Mouse (Mus musculus): ENCODE data around the gene Echdc1.
"Not testable (repeated sequence)": the region's sequence is repeated elsewhere in the genome, so short reads cannot be mapped to it uniquely, and the experiment has no call there.

DNA sequence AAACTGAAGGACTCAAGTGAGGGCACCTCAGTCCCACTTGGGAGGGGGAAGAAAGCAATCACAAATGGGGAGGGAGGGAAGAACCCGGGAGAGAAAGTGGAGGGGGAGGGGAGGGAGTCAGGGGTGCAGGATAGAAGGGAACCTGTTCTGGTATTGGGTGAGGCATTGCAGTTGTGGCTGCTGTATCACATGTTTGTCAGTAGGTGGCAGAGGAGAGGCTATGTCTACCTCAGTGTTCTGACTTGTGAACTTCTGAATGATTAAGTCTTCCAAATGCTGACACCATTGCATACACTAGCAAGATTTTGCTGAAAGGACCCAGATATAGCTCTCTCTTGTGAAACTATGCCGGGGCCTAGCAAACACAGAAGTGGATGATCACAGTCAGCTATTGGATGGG, 81.9 kb downstream of the Echdc1 start:
- TF ChIP-seq CTCF (IDR thresholded peaks at IDR 0.05; ENCODE audit: borderline replicate concordance, insufficient read depth, low read depth, low read length); POLR2A (IDR thresholded peaks at IDR 0.05; ENCODE audit: borderline replicate concordance, insufficient read depth, low read length): not testable (repeated sequence)

Data from cerebellum, adult 2 months (tissue).